Mouse (Mus musculus) bone marrow macrophage, adult 2 months (primary cell): Measurements from ENCODE around the gene Efs.

Source experiments
- CTCF ChIP-seq: IDR thresholded peaks from 2 replicates; pipeline ENCODE4 v1.5.1; 2012; ENCODE audit warnings: low read depth, mild to moderate bottlenecking, low read length, moderate library complexity
- POLR2A ChIP-seq: IDR thresholded peaks from 2 replicates; pipeline ENCODE4 v1.6.1; 2012; ENCODE audit warnings: mild to moderate bottlenecking, low read depth, low read length, borderline replicate concordance

DNA sequence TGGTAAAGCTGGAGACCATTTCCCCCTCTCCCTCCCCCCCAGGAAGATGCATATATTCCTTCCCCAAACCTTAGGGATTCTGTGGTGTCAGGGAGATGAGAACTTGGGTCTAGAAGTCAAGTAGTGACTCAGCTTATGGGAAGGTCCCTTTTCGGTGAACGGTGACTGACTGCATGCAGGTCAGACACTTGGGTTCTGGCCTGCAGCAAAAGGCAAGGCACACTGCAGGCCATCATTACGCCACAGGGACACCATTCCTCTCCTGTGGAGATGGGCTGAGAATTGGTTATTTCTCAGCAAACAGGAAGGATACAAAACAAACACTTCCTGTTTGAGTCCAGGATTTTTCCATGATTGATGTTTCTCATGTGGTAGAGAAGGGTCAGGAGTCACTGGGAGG is 33.3 kb upstream of the Efs start:
- TF ChIP-seq CTCF (no peak), POLR2A (no peak)
